Mouse (Mus musculus): Measurements from ENCODE around the gene Fam205c. TPM values are rescaled to one million over a fixed set of nuclear protein-coding genes. Genes with fewer than 3 reads are reported as not detected.
"Not testable (repeated sequence)": the region's sequence is repeated elsewhere in the genome, so short reads cannot be mapped to it uniquely, and the experiment has no call there.

Gene Fam205c
- polyA plus RNA-seq, 1 experiment from 2014 or later: 2.0 TPM

DNA sequence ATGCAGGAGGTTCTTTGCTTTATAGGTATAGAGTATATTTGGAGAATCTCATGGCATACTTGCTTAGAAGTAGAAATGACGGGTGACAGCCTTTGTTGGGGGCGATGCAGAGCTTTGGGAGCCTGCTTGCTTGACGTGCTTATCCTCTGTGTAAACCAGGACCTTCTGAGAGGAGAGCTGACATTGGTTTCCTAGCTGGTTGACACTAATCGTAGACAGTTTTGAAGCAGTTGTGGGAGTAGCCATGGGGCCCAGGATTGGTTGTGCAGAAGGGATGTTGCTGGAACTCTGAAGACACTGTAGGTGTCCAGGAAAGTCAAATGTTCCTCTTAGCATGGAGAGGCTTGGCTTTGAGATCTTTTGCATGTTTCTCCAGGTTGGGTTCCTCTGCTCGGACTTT, 5.8 kb downstream of the Fam205c start:
- H3K4me3 ChIP-seq (ENCODE audit: low read depth, low read length): no peak overlapping the region
- no peaks in the 10 kb centered on the region for H3K36me3 ChIP-seq (ENCODE audit: control insufficient read depth, insufficient read depth, low read length)
- no peaks in the 10 kb centered on the region for H3K4me1 ChIP-seq (ENCODE audit: control insufficient read depth, insufficient read depth, low read length)
- H3K27ac ChIP-seq (ENCODE audit: low read length): no peak overlapping the region
- H3K27me3 ChIP-seq (ENCODE audit: control insufficient read depth, insufficient read depth, low read depth, low read length): no peaks in the 10 kb centered on the region
- ATAC-seq: no peak
- H3K9me3 ChIP-seq (replicated peaks; ENCODE audit: control insufficient read depth, low read length, poor library complexity, severe bottlenecking): no peaks in the 10 kb centered on the region
- 90% methylated on average over 5 of the region's 5 CpGs for WGBS
- no peak overlapping the region for H3K9ac ChIP-seq (ENCODE audit: low read depth, low read length)
- H3K4me2 ChIP-seq (ENCODE audit: low read length): no peak overlapping the region

DNA sequence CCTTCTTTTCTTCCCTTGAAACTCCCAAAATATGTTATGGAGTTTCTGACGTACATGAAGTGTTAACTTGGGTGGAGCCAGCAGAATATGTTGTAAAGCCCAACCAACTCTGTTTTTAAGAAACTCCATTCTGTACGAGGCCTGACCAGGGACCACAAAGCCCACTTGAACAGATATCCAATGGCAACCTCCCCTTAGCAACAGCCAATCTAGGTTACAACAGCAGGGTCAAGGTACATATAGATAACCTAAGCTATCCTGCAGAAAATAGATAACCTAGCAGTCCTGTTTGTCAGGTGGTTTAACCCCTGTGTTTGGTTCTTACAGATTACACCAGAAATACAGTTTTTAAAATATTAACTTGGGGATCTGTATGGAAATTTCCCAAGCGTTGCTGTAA, 6.6 kb downstream of the Fam205c start:
- no peak for ATAC-seq
- no peaks in the 10 kb centered on the region for H3K9me3 ChIP-seq (replicated peaks; ENCODE audit: control insufficient read depth, low read length, poor library complexity, severe bottlenecking)

DNA sequence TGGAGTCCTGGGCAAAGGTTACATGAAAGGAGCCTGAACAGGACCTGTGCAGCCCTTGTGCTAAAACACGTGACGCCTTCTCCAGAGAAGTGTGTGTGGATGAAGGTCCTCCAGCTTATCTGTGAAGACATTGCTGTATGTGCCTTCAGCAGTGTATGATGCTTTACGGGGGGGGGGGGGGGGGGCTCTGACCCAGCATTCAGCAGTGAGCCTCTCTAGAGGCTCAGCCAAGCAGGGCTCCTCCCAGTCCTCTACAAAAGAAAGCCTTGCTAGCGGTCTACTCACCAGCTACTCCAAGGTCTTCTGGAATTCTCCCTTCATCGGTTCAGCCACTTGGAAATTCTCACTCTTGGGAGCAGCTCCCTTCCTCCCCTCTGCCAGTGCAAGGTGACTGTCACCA, 10.5 kb downstream of the Fam205c start:
- not testable (repeated sequence) for H3K36me3 ChIP-seq (ENCODE audit: control insufficient read depth, insufficient read depth, low read length); H3K4me1 ChIP-seq (ENCODE audit: control insufficient read depth, insufficient read depth, low read length); ATAC-seq; H3K9ac ChIP-seq (ENCODE audit: low read depth, low read length); H3K9me3 ChIP-seq (replicated peaks; ENCODE audit: control insufficient read depth, low read length, poor library complexity, severe bottlenecking); H3K4me3 ChIP-seq (ENCODE audit: low read depth, low read length); H3K4me2 ChIP-seq (ENCODE audit: low read length); H3K27me3 ChIP-seq (ENCODE audit: control insufficient read depth, insufficient read depth, low read depth, low read length); H3K27ac ChIP-seq (ENCODE audit: low read length)
- WGBS: 94% methylated on average over 5 of the region's 5 CpGs

More for the DNA sequence above, 6.6 kb downstream of the Fam205c start:
- Histone ChIP-seq H3K9ac (ENCODE audit: low read depth, low read length) (no peak overlapping the region), H3K4me1 (ENCODE audit: control insufficient read depth, insufficient read depth, low read length) (no peaks in the 10 kb centered on the region), H3K4me3 (ENCODE audit: low read depth, low read length) (no peak overlapping the region), H3K27ac (ENCODE audit: low read length) (no peak overlapping the region), H3K27me3 (ENCODE audit: control insufficient read depth, insufficient read depth, low read depth, low read length) (no peaks in the 10 kb centered on the region), H3K36me3 (ENCODE audit: control insufficient read depth, insufficient read depth, low read length) (no peaks in the 10 kb centered on the region), H3K4me2 (ENCODE audit: low read length) (no peak overlapping the region)
- 76% methylated on average over 3 of the region's 3 CpGs for WGBS

DNA sequence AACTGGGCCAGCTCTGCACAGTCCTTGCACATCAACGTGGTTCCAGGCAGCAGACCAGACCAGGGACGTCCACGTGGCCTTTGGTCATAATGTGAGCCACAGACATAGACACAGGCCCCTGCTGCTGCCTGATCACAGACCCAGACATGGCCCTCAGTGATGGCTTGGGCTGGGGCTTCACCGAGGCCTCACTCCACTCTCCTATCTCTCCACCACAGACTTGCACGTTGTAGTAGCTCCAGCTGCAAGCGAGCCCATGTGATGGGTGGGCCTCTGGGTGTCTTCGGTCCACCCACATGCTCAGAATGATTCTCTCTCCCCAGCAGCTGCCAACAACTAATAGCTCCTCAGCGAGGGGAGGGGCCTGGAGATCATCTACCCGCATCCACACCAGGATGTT, 13.6 kb downstream of the Fam205c start:
- H3K4me3 ChIP-seq (ENCODE audit: low read depth, low read length); ATAC-seq; H3K9ac ChIP-seq (ENCODE audit: low read depth, low read length); H3K27ac ChIP-seq (ENCODE audit: low read length); H3K4me1 ChIP-seq (ENCODE audit: control insufficient read depth, insufficient read depth, low read length); H3K36me3 ChIP-seq (ENCODE audit: control insufficient read depth, insufficient read depth, low read length); H3K9me3 ChIP-seq (replicated peaks; ENCODE audit: control insufficient read depth, low read length, poor library complexity, severe bottlenecking); H3K27me3 ChIP-seq (ENCODE audit: control insufficient read depth, insufficient read depth, low read depth, low read length); H3K4me2 ChIP-seq (ENCODE audit: low read length): not testable (repeated sequence)
- WGBS: 83% methylated on average over 9 of the region's 9 CpGs

- H3K27me3 ChIP-seq (ENCODE audit: control insufficient read depth, insufficient read depth, low read depth, low read length); H3K4me2 ChIP-seq (ENCODE audit: low read length); H3K4me3 ChIP-seq (ENCODE audit: low read depth, low read length); H3K27ac ChIP-seq (ENCODE audit: low read length); H3K9me3 ChIP-seq (replicated peaks; ENCODE audit: control insufficient read depth, low read length, poor library complexity, severe bottlenecking); H3K36me3 ChIP-seq (ENCODE audit: control insufficient read depth, insufficient read depth, low read length); H3K9ac ChIP-seq (ENCODE audit: low read depth, low read length); ATAC-seq; H3K4me1 ChIP-seq (ENCODE audit: control insufficient read depth, insufficient read depth, low read length): not testable (repeated sequence)
- 75% methylated on average over 1 of the region's 1 CpGs for WGBS
Observed at GRCm38 (mm10) chr4:42856671-42857070, 17.4 kb downstream of the Fam205c start, which contains the start of gene Gm12394. TSS of gene Gm12394 (minus strand) at chr4:42856771.

DNA sequence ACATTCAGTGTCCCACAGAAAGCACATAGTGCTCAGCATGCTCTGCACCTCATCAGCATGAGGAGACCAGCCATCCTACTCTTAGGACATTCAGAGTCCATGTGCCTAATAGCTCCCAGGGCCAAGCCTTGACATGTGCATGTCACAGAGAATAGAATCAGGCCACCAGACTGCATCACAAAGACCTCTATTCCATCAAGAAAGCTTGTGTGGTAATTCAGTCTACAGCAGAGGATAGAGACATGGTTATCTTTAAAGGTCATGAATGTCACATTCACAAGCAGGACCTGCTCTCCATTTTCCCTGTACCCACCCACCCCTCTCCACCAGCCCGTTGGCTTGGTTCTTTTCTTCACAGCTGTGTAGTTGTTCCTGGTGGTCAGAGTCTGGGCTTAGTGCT, 20.2 kb downstream of the Fam205c start, which contains the start of gene Fam205a1:
Fam205a1 (minus strand) TSS at position 101 of the 400 bp plus-strand sequence.
- H3K9me3 ChIP-seq (replicated peaks; ENCODE audit: control insufficient read depth, low read length, poor library complexity, severe bottlenecking); ATAC-seq; H3K4me1 ChIP-seq (ENCODE audit: control insufficient read depth, insufficient read depth, low read length); H3K36me3 ChIP-seq (ENCODE audit: control insufficient read depth, insufficient read depth, low read length); H3K4me3 ChIP-seq (ENCODE audit: low read depth, low read length); H3K4me2 ChIP-seq (ENCODE audit: low read length); H3K27me3 ChIP-seq (ENCODE audit: control insufficient read depth, insufficient read depth, low read depth, low read length); H3K9ac ChIP-seq (ENCODE audit: low read depth, low read length); H3K27ac ChIP-seq (ENCODE audit: low read length): not testable (repeated sequence)
- 88% methylated on average over 1 of the region's 1 CpGs for WGBS

Other genes with a start within 250 kb of the Fam205c start
- gene Gm2564, start 244.5 kb downstream of the Fam205c start, polyA plus RNA-seq (2015; fragmentation: Nextera tagmentation; extraction: Ambion mirVana): not detected in 2 replicates
- gene Ccl27b, start 219.0 kb downstream of the Fam205c start, polyA plus RNA-seq (2015; fragmentation: Nextera tagmentation; extraction: Ambion mirVana): not detected in 2 replicates
- gene Il11ra2, start 212.3 kb downstream of the Fam205c start, polyA plus RNA-seq (2015; fragmentation: Nextera tagmentation; extraction: Ambion mirVana): not detected in 2 replicates
- gene 4930578G10Rik, start 138.7 kb downstream of the Fam205c start, polyA plus RNA-seq (2015; fragmentation: Nextera tagmentation; extraction: Ambion mirVana): 0.70 TPM in 1 of 2 replicates, not detected in the other
- not detected in 2 replicates for gene Ccl19, start 117.7 kb downstream of the Fam205c start, polyA plus RNA-seq (2015; fragmentation: Nextera tagmentation; extraction: Ambion mirVana)
- gene Ccl21a, start 100.2 kb downstream of the Fam205c start, polyA plus RNA-seq (2015; fragmentation: Nextera tagmentation; extraction: Ambion mirVana): 0.63 and 2.1 TPM in 2 replicates
- gene Fam205a1, start 20.3 kb downstream of the Fam205c start, polyA plus RNA-seq (2015; fragmentation: Nextera tagmentation; extraction: Ambion mirVana): 0.06 TPM in 1 of 2 replicates, not detected in the other
- gene Gm12394, start 17.5 kb downstream of the Fam205c start, polyA plus RNA-seq (2015; fragmentation: Nextera tagmentation; extraction: Ambion mirVana): 0.67 and 0.76 TPM in 2 replicates
- 44.1 and 45.8 TPM in 2 replicates for gene Phf24, start 42.4 kb upstream of the Fam205c start, polyA plus RNA-seq (2015; fragmentation: Nextera tagmentation; extraction: Ambion mirVana)
- gene Dnajb5, start 75.6 kb upstream of the Fam205c start, polyA plus RNA-seq (2015; fragmentation: Nextera tagmentation; extraction: Ambion mirVana): 53.8 and 56.8 TPM in 2 replicates
- gene 1700022I11Rik, start 95.4 kb upstream of the Fam205c start, polyA plus RNA-seq (2015; fragmentation: Nextera tagmentation; extraction: Ambion mirVana): 0.43 and 0.57 TPM in 2 replicates
- gene Vcp, start 126.3 kb upstream of the Fam205c start, polyA plus RNA-seq (2015; fragmentation: Nextera tagmentation; extraction: Ambion mirVana): 498 and 509 TPM in 2 replicates
- 26.9 and 30.0 TPM in 2 replicates for gene Fancg, start 136.3 kb upstream of the Fam205c start, polyA plus RNA-seq (2015; fragmentation: Nextera tagmentation; extraction: Ambion mirVana)
- gene Pigo, start 151.6 kb upstream of the Fam205c start, polyA plus RNA-seq (2015; fragmentation: Nextera tagmentation; extraction: Ambion mirVana): 29.0 and 32.0 TPM in 2 replicates
- 211 and 234 TPM in 2 replicates for gene Stoml2, start 157.5 kb upstream of the Fam205c start, polyA plus RNA-seq (2015; fragmentation: Nextera tagmentation; extraction: Ambion mirVana)
- gene Fam214b, start 172.0 kb upstream of the Fam205c start, polyA plus RNA-seq (2015; fragmentation: Nextera tagmentation; extraction: Ambion mirVana): 43.4 and 49.9 TPM in 2 replicates
- 19.5 and 20.8 TPM in 2 replicates for gene Unc13b, start 184.7 kb upstream of the Fam205c start, polyA plus RNA-seq (2015; fragmentation: Nextera tagmentation; extraction: Ambion mirVana)

Measured in midbrain, embryonic 16.5 days (tissue).